Mouse (Mus musculus): ENCODE measurements around the gene Mccc2.
A peak's percentile ranks its signal among the peaks of the same experiment; 100 is the strongest.
"Not testable (repeated sequence)": the region's sequence is repeated elsewhere in the genome, so short reads cannot be mapped to it uniquely, and the experiment has no call there.

Mccc2 gene

DNA sequence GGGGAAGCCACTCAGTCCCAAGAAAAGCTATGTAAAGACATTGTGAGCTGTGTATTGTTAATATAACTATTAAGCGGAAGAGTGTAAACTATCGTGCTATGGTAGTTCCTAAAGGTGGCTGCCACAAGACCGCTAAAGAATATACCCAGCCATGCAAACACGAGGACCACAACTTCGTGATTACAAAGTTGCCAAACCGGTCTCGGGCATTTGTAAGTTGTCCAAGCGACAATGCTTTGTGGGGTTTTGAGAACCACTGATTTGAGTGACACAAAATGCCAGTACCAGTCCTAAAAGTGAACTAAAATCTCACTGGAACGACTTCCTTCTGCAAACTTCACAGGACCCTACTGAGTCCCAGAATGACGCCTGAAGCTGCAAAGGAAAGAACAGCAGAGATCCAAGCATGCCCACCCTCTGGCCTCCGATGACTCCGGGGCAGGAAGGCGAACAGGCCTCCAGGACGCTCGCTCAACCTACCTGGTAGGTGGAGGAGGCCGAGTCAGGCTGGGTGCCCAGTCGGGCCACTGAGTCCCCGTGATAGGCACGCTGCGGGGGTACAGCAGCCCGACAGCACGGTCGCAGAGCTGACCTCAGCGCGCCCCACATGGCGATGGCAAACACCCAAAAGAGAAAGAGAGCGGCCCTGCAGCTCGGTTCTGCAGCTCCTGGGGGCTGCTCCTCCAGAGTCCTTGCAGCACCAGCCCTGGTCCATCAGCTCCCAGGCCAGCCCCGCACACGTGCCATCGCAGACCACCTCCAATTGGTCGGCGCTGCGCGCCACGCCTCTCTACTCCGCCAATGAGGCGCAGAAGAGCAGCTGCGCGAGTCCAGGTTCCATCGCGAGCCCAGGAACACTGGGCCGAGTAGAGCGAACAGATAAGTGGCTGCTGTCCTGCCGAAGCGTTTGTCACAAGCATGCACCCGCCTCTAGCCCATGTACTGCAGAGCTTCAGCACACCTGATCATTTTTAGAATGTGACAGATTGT lies at the start of gene Mccc2:
Gene Mccc2, minus strand, starts transcription at position 734 of the 990 bp plus-strand sequence.
- peak; percentile 96 for DNase-seq

GRCm38 (mm10) chr13:100063936-100064335 lies 48.5 kb upstream of the Mccc2 start:
- no peak for DNase-seq

DNA sequence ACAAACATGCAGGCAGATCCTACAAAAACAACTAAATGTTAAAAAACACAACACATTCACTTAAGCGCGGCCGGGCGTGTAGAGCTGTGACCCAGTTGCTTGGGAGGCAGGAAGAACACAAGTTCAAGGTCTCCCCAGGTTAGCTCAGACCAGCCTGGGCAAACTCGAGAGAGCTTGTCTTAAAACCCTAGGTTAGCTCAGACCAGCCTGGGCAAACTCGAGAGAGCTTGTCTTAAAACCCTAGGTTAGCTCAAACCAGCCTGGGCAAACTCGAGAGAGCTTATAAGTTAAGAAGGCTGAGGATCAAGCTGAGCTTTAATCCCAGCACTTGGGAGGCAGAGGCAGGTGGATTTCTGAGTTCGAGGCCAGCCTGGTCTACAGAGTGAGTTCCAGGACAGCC lies 42.3 kb upstream of the Mccc2 start:
- not testable (repeated sequence) for DNase-seq

DNA sequence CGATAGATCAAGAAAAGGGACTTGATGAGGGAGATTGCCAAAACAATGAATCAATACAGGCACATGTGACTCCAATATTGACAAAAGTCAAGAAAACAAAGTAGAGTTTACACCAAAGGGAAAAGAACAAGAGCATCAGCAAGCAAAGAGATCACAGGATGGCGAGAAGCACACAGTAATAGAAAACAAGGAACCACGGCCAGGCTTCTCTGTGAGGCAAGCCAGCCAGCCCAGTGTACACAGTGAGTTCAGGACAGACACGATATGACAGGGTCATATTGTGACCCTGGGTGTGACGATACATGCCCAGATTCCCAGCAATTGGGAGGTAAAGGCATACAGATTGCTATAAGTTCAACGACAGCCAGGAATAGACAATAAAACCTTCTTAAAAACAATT lies 10.6 kb upstream of the Mccc2 start:
- DNase-seq: no peak

DNA sequence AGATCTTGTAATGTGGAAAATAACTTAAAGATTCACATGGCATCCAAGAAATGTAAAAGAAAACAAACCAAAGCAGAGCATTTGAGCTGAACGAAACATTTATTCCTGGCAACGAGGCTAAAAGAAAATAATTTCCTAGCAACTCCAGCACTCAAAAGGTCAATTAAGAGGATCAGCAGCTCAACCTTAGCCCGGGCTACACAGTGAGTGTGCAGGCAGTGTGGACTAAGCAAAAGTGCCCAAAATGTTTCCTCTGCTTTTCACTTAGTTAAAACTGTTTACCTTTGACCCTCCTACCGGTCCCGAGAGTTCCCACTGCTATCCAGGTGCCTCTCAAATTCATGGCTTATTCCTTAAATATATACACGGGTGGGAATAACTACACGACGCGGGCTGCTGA lies 1.5 kb upstream of the Mccc2 start:
- DNase-seq: no peak

- no peak for DNase-seq
Observed at GRCm38 (mm10) chr13:100015937-100016336, 498 bp upstream of the Mccc2 start.

DNA sequence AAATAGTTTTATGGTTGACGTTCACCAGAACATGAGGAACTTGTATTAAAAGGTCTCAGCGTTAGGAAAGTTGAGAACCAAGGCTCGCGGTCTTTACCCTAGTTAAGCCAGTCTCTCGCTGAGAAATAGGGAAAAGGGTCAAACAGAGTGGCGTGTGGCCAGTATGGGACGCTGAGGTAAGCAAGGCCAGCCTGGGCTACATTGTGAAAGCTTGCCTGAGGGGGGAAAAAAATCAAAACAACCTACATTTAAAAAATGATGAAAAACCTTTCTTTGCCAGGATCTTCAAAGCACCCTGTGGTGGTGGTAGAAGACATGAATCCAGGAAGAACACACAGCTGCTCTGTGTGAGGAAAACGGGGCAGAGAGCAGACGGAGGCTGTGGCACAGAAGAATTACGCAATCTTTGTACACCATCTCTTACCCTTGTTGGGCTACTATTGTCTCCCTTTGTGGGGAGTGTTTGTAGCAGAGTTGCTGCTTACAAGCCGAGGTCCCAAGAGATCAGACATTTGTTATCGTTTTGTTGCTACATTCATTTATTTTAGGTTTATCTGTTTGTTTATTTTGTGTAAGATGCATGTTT lies 9.4 kb downstream of the Mccc2 start:
- DNase-seq: no peak

GRCm38 (mm10) chr13:100001790-100002196 lies 13.6 kb downstream of the Mccc2 start:
- peak; percentile 82 for DNase-seq

- no peak for DNase-seq
Observed at GRCm38 (mm10) chr13:99999078-99999477, 16.4 kb downstream of the Mccc2 start.

DNA sequence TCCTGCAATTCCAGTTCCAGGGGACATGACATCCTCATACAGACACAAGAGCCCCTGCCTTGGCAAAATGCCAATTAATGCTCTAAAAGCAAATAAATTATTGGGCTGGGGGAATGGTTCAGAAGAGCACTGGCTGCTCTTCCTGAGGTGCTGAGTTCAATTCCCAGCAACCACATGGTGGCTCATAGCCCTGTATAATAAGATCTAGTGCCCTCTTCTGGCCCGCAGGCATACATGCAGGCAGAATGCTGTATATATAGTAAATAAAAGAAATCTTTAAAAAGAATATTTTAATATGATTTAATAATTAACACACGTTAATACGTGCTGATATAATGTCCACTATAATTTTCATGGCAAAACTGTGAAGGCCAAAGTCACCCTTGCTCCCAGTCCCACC lies 17.3 kb downstream of the Mccc2 start:
- no peak for DNase-seq

- no peak for DNase-seq
Observed at GRCm38 (mm10) chr13:99989592-99989991, 25.8 kb downstream of the Mccc2 start.

DNA sequence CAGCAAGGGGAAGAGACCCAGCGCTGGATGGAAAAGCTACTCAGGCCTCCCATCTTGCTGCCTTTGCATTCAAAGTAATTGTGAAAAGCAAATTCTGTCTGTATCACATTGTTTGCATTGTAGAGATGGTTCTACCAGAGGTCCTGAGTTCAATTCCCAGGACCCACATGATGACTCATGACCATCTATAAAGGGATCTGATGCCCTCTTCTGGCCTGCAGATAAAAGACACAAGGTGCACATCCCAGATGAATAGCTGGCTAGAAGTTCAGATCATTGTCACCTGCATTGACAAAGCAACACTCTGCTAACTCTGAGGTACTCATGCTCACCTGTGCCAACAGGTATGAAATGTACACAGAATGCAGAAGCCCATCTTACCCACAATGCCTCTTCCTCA lies 32.1 kb downstream of the Mccc2 start:
- no peak for DNase-seq

DNA sequence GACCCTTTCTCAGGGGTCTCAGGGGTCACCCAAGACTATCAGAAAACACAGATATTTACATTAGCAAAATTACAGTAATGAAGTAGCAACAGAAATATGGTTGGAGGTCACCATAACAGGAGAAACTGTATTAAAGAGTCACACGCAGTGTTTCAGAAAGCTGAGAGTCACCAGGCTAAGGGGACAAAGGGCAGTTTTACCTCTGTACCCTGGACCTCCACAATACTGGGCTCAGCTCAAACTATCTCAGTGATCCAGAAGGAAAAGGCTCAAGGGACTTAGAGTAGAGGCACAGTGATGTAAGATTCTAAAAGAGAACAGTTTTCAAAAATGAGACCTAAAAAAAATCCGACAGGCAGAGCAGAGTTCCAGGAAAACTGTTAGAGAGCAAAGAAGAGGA lies 36.0 kb downstream of the Mccc2 start:
- DNase-seq: no peak

DNA sequence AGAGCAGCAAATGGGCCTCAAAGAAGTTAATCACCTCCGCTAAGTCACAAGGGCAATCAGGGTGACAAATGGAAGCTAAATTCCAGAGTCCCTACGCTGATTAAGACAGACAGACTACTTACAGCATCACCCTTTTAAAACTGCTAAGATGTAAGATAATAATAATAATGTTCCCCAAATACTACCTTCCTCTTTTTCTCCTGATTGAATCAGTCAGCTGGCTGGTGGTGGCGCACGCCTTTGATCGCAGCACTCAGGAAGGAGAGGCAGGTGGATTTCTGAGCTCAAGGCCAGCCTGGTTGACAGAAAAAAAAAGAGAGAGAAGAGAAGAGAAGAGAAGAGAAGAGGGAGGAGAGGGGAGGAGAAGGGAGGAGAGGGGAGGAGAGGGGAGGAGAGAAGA lies 45.4 kb downstream of the Mccc2 start:
- DNase-seq: no peak

GRCm38 (mm10) chr13:99967013-99967678 lies 48.3 kb downstream of the Mccc2 start:
- no peak for DNase-seq

- DNase-seq: peak; percentile 57
Observed at GRCm38 (mm10) chr13:99963814-99964213, 51.6 kb downstream of the Mccc2 start.

GRCm38 (mm10) chr13:99961661-99962060 lies 53.8 kb downstream of the Mccc2 start:
- DNase-seq: no peak

DNA sequence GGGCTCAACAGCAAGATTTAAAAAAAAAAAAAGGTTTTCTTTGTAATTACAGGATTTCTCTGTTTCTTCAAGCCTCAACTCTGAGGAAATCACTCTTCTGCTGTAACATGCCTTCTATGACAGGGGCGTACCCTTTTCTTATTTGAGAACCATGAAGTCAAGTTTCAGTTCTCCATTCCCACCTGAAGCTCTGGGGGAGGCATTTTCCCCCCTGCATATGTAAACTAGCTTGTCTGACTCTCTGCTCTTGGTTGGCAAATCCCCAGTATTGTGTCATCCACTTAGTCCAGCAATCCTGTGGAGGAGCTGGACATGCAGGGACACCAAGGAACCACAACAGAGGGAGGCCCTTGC lies 59.9 kb downstream of the Mccc2 start:
- no peak for DNase-seq

- no peak for DNase-seq
Observed at GRCm38 (mm10) chr13:99954902-99955590, 60.4 kb downstream of the Mccc2 start.

GRCm38 (mm10) chr13:99947417-99947816 lies 68.0 kb downstream of the Mccc2 start:
- DNase-seq: no peak

- DNase-seq: no peak
Observed at GRCm38 (mm10) chr13:99943525-99943924, 71.9 kb downstream of the Mccc2 start.

GRCm38 (mm10) chr13:99940601-99941000 lies 74.8 kb downstream of the Mccc2 start:
- peak; percentile 72 for DNase-seq

DNA sequence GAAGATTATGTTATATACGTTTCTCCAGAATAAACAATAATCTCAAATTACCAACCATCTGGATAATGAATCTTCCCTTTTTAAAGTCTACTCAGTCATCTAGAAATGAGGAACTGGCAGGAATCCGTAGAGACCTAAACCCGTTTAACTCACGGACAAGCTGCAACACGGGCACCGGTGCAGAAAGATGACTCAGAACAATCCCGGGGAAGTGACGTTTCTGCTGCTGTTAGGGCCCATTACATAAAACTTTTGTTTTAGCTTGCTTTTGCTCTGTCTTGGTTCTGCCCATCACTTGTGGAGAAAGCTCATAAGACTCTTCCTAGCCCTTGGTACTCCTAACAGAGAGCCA lies 76.1 kb downstream of the Mccc2 start:
- DNase-seq: peak; percentile 24
